Mouse (Mus musculus) heart, embryonic 11.5 days (tissue): ENCODE results near the gene Cd302. TPM values are rescaled to one million over a fixed set of nuclear protein-coding genes. Genes with fewer than 3 reads are reported as not detected.

Experiments used
- ATAC-seq: fragments of 200-750 bp; cut with Nextera tagmentation; replicated peaks from 2 replicates; pipeline ENCODE4 v1.8.0; 2017; ENCODE audit warnings: moderate library complexity; ENCODE audit not compliant: insufficient number of reproducible peaks, low FRiP score, low TSS enrichment
- H3K27ac ChIP-seq: fragments of 300-500 bp; sonication (generic); 2 replicates; pipeline ENCODE4 v1.5.1; 2014; ENCODE audit warnings: mild to moderate bottlenecking, low read depth, low read length
- H3K27me3 ChIP-seq: fragments of 300-500 bp; sonication (generic); 2 replicates; pipeline ENCODE4 v1.6.1; 2014; ENCODE audit warnings: mild to moderate bottlenecking, low read length, mixed read lengths; ENCODE audit not compliant: control insufficient read depth, insufficient read depth
- H3K36me3 ChIP-seq: fragments of 300-500 bp; sonication (generic); 2 replicates; pipeline ENCODE4 v1.6.1; 2014; ENCODE audit warnings: mild to moderate bottlenecking, low read length, moderate library complexity, mixed read lengths; ENCODE audit not compliant: control insufficient read depth, insufficient read depth
- H3K4me1 ChIP-seq: fragments of 300-500 bp; sonication (generic); 2 replicates; pipeline ENCODE4 v1.6.1; 2014; ENCODE audit warnings: low read length; ENCODE audit not compliant: control insufficient read depth, insufficient read depth
- H3K4me2 ChIP-seq: fragments of 300-500 bp; sonication (generic); 2 replicates; pipeline ENCODE4 v1.6.1; 2014; ENCODE audit warnings: mild to moderate bottlenecking, moderate library complexity
- H3K4me3 ChIP-seq: fragments of 300-500 bp; sonication (generic); 2 replicates; pipeline ENCODE4 v1.5.1; 2014; ENCODE audit warnings: low read depth, low read length
- H3K9ac ChIP-seq: fragments of 300-500 bp; sonication (generic); 2 replicates; pipeline ENCODE4 v1.6.1; 2014; ENCODE audit warnings: mild to moderate bottlenecking, low read depth, low read length, moderate library complexity
- H3K9me3 ChIP-seq: fragments of 300-500 bp; sonication (generic); replicated peaks from 2 replicates; pipeline ENCODE4 v1.6.1; 2016; ENCODE audit warnings: low read length; ENCODE audit not compliant: control insufficient read depth
- WGBS: fragments of 180-500 bp; shearing (Covaris S2); extraction: QIAGEN DNeasy Blood & Tissue Kit; methylation state at CpG from one replicate; pipeline ENCODE4 v1.1.7; 2014; ENCODE audit not compliant: insufficient replicate concordance; 5-methylcytosine and 5-hydroxymethylcytosine counted together
- polyA plus RNA-seq: library from polyadenylated mRNA; unstranded; fragments of >200 nt; fragmentation: Nextera tagmentation; extraction: Ambion mirVana; gene quantifications from 2 replicates; pipeline ENCODE4 v1.2.1, GENCODE M21; 2014

Cd302 gene
- polyA plus RNA-seq, 1 experiment from 2014 or later: 22.6 TPM

- no peaks in the 10 kb centered on the region; the same call in 1 of the 2 replicates for H3K36me3 ChIP-seq
- no peak overlapping the region for H3K4me2 ChIP-seq
- 92% methylated on average over 14 of the region's 14 CpGs for WGBS
- H3K27ac ChIP-seq: no peak overlapping the region
- H3K4me3 ChIP-seq: no peak overlapping the region
- H3K4me1 ChIP-seq: peaks cover 7% of the 10 kb centered on the region; the same call in 1 of the 2 replicates
- H3K9ac ChIP-seq: no peak overlapping the region
- ATAC-seq: no peak
- no peaks in the 10 kb centered on the region for H3K27me3 ChIP-seq
- no peaks in the 10 kb centered on the region for H3K9me3 ChIP-seq
Measured at GRCm38 (mm10) chr2:60269856-60270479, 14.3 kb downstream of the Cd302 start.

- H3K4me2 ChIP-seq: no peak overlapping the region
- no peaks in the 10 kb centered on the region for H3K9me3 ChIP-seq
- WGBS: 28% methylated on average over 1 of the region's 1 CpGs
- no peak for ATAC-seq
- no peak overlapping the region for H3K27ac ChIP-seq
- H3K4me3 ChIP-seq: no peak overlapping the region
- no peaks in the 10 kb centered on the region for H3K27me3 ChIP-seq
- H3K9ac ChIP-seq: no peak overlapping the region
- no peaks in the 10 kb centered on the region for H3K36me3 ChIP-seq
- peaks cover 7% of the 10 kb centered on the region; the same call in 1 of the 2 replicates for H3K4me1 ChIP-seq
Measured at GRCm38 (mm10) chr2:60267567-60267966, 16.7 kb downstream of the Cd302 start.

GRCm38 (mm10) chr2:60260621-60261350, 23.5 kb downstream of the Cd302 start:
- no peaks in the 10 kb centered on the region for H3K9me3 ChIP-seq
- no peak overlapping the region for H3K27ac ChIP-seq
- no peak for ATAC-seq

GRCm38 (mm10) chr2:60259186-60259585, 25.1 kb downstream of the Cd302 start:
- WGBS: 97% methylated on average over 5 of the region's 5 CpGs
- no peak overlapping the region for H3K27ac ChIP-seq
- no peaks in the 10 kb centered on the region for H3K4me1 ChIP-seq
- H3K36me3 ChIP-seq: peaks cover 3% of the 10 kb centered on the region; the same call in 1 of the 2 replicates
- H3K4me3 ChIP-seq: no peak overlapping the region
- H3K27me3 ChIP-seq: no peaks in the 10 kb centered on the region
- H3K9ac ChIP-seq: no peak overlapping the region
- no peaks in the 10 kb centered on the region for H3K9me3 ChIP-seq
- ATAC-seq: no peak
- H3K4me2 ChIP-seq: no peak overlapping the region

More at GRCm38 (mm10) chr2:60260621-60261350, 23.5 kb downstream of the Cd302 start:
- Histone ChIP-seq H3K4me1 (no peaks in the 10 kb centered on the region), H3K9ac (no peak overlapping the region), H3K27me3 (no peaks in the 10 kb centered on the region), H3K4me2 (no peak overlapping the region), H3K36me3 (no peaks in the 10 kb centered on the region), H3K4me3 (no peak overlapping the region)
- WGBS: 82% methylated on average over 5 of the region's 5 CpGs

GRCm38 (mm10) chr2:60256751-60257150, 27.5 kb downstream of the Cd302 start:
- Histone ChIP-seq H3K4me3 (no peak overlapping the region), H3K27me3 (no peaks in the 10 kb centered on the region), H3K4me1 (no peaks in the 10 kb centered on the region), H3K9ac (no peak overlapping the region), H3K27ac (no peak overlapping the region), H3K9me3 (no peaks in the 10 kb centered on the region), H3K4me2 (no peak overlapping the region), H3K36me3 (peaks cover 4% of the 10 kb centered on the region; the same call in 1 of the 2 replicates)
- no peak for ATAC-seq
- WGBS: 77% methylated on average over 2 of the region's 2 CpGs

- no peak overlapping the region for H3K4me3 ChIP-seq
- H3K4me1 ChIP-seq: no peaks in the 10 kb centered on the region
- no peak overlapping the region for H3K9ac ChIP-seq
- no peak overlapping the region for H3K27ac ChIP-seq
- peaks cover 4% of the 10 kb centered on the region for H3K36me3 ChIP-seq
- no peaks in the 10 kb centered on the region for H3K27me3 ChIP-seq
- no peak overlapping the region for H3K4me2 ChIP-seq
- no peak for ATAC-seq
- H3K9me3 ChIP-seq: no peaks in the 10 kb centered on the region
Measured at GRCm38 (mm10) chr2:60253506-60253905, 30.8 kb downstream of the Cd302 start.

- H3K36me3 ChIP-seq: peaks cover 4% of the 10 kb centered on the region
- whole genome bisulfite sequencing: 76% methylated on average over 4 of the region's 4 CpGs
- H3K4me3 ChIP-seq: no peak overlapping the region
- no peak for ATAC-seq
- H3K4me2 ChIP-seq: no peak overlapping the region
- no peak overlapping the region for H3K27ac ChIP-seq
- no peaks in the 10 kb centered on the region for H3K9me3 ChIP-seq
- H3K9ac ChIP-seq: no peak overlapping the region
- H3K27me3 ChIP-seq: no peaks in the 10 kb centered on the region
- no peaks in the 10 kb centered on the region for H3K4me1 ChIP-seq
Measured at GRCm38 (mm10) chr2:60252782-60253181, 31.5 kb downstream of the Cd302 start.

- 79% methylated on average over 7 of the region's 7 CpGs for WGBS
- no peak for ATAC-seq
- H3K36me3 ChIP-seq: peaks cover 23% of the 10 kb centered on the region
Measured at GRCm38 (mm10) chr2:60234506-60234905, 49.8 kb downstream of the Cd302 start.

More at GRCm38 (mm10) chr2:60234506-60234905, 49.8 kb downstream of the Cd302 start:
- no peaks in the 10 kb centered on the region for H3K9me3 ChIP-seq
- H3K27me3 ChIP-seq: no peaks in the 10 kb centered on the region
- H3K4me3 ChIP-seq: no peak overlapping the region
- H3K9ac ChIP-seq: no peak overlapping the region
- no peak overlapping the region for H3K4me2 ChIP-seq
- no peaks in the 10 kb centered on the region for H3K4me1 ChIP-seq
- no peak overlapping the region for H3K27ac ChIP-seq
